Mouse (Mus musculus) forebrain, embryonic 16.5 days (tissue): ENCODE results near the gene Rreb1. TPM values are rescaled to one million over a fixed set of nuclear protein-coding genes. Genes with fewer than 3 reads are reported as not detected.

Experiments used
- ATAC-seq: fragments of 200-750 bp; cut with Nextera tagmentation; 2 replicates; pipeline ENCODE4 v1.8.0; 2017; ENCODE audit warnings: mild to moderate bottlenecking, moderate library complexity
- H3K27ac ChIP-seq: fragments of 300-500 bp; sonication (generic); 2 replicates; pipeline ENCODE4 v1.5.1; 2014; ENCODE audit warnings: low read length, control low read depth
- H3K27me3 ChIP-seq: fragments of 300-500 bp; sonication (generic); replicated peaks from 2 replicates; pipeline ENCODE4 v1.6.1; 2014; ENCODE audit warnings: low read length; ENCODE audit not compliant: control insufficient read depth, insufficient read depth
- H3K36me3 ChIP-seq: fragments of 300-500 bp; sonication (generic); 2 replicates; pipeline ENCODE4 v1.6.1; 2014; ENCODE audit not compliant: control insufficient read depth, insufficient read depth
- H3K4me1 ChIP-seq: fragments of 300-500 bp; sonication (generic); replicated peaks from 2 replicates; pipeline ENCODE4 v1.6.1; 2014; ENCODE audit warnings: low read length; ENCODE audit not compliant: control insufficient read depth, insufficient read depth
- H3K4me2 ChIP-seq: fragments of 300-500 bp; sonication (generic); 2 replicates; pipeline ENCODE4 v1.6.1; 2014; ENCODE audit warnings: mild to moderate bottlenecking, low read length, control low read depth
- H3K4me3 ChIP-seq: fragments of 300-500 bp; sonication (generic); replicated peaks from 2 replicates; pipeline ENCODE4 v1.5.1; 2014; ENCODE audit warnings: mild to moderate bottlenecking, low read length, control low read depth
- H3K9ac ChIP-seq: fragments of 300-500 bp; sonication (generic); replicated peaks from 2 replicates; pipeline ENCODE4 v1.6.1; 2014; ENCODE audit warnings: low read depth, low read length, control low read depth
- H3K9me3 ChIP-seq: fragments of 300-500 bp; sonication (generic); 2 replicates; pipeline ENCODE4 v1.6.1; 2016; ENCODE audit warnings: low read length; ENCODE audit not compliant: control insufficient read depth
- WGBS: fragments of 180-500 bp; shearing (Covaris S2); extraction: QIAGEN DNeasy Blood & Tissue Kit; methylation state at CpG from one replicate; pipeline ENCODE4 v1.1.7; 2014; 5-methylcytosine and 5-hydroxymethylcytosine counted together
- polyA plus RNA-seq: library from polyadenylated mRNA; unstranded; fragments of >200 nt; fragmentation: Nextera tagmentation; extraction: Ambion mirVana; gene quantifications from 2 replicates; pipeline ENCODE4 v1.2.1, GENCODE M21; 2015

Rreb1 gene
- polyA plus RNA-seq, 1 experiment from 2014 or later = 2.1 TPM

DNA sequence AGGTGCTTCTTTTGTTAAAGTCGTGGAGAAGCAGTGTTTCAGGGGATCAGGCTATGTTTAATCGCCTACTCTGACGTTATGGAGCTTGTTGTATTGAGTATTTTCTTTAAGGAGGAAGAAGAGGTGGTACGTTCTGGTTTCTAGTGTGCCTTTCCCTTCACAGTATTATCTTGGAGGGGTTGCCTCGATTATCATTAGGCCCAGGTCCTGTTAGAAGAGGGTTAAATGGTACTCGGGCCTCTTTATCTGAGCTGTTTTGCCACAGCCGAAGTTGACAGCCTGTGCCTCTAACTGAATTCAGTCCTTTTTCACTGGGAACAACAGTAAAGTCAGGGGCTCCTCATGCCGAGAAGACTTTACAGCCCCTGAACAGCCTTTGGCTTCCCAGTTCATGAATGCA is 81.6 kb downstream of the Rreb1 start:
- ATAC-seq = no peak
- no peaks in the 10 kb centered on the region for H3K27me3 ChIP-seq
- no peak overlapping the region for H3K27ac ChIP-seq
- peaks cover 10% of the 10 kb centered on the region for H3K4me1 ChIP-seq
- no peak overlapping the region for H3K4me3 ChIP-seq
- H3K9me3 ChIP-seq = no peaks in the 10 kb centered on the region
- no peak overlapping the region for H3K9ac ChIP-seq
- H3K36me3 ChIP-seq = no peaks in the 10 kb centered on the region
- WGBS = 52% methylated on average over 8 of the region's 8 CpGs
- no peak overlapping the region for H3K4me2 ChIP-seq

DNA sequence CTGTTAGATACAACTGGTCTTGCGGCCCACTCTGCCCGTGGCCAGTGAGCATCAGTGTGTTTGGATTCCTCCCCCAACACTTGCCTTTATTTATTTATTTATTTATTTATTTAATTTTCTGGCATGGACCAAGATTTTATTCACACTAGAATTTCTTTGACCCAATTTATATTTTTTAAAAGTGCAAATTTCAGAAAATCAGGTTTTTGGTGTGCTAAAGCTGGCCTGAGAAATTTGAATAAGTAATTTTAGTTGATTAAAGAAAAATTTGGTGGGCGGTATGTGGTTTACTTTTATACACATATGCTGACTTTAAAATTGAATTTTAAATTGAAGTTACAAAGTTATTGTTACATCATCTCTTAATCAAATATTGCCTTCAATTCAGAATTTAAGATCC is 82.0 kb downstream of the Rreb1 start:
- Histone ChIP-seq H3K27ac (no peak overlapping the region), H3K27me3 (no peaks in the 10 kb centered on the region), H3K4me2 (no peak overlapping the region), H3K36me3 (no peaks in the 10 kb centered on the region), H3K9ac (no peak overlapping the region), H3K9me3 (no peaks in the 10 kb centered on the region), H3K4me1 (peaks cover 10% of the 10 kb centered on the region), H3K4me3 (no peak overlapping the region)
- ATAC-seq = no peak
- WGBS = 84% methylated on average over 3 of the region's 3 CpGs

DNA sequence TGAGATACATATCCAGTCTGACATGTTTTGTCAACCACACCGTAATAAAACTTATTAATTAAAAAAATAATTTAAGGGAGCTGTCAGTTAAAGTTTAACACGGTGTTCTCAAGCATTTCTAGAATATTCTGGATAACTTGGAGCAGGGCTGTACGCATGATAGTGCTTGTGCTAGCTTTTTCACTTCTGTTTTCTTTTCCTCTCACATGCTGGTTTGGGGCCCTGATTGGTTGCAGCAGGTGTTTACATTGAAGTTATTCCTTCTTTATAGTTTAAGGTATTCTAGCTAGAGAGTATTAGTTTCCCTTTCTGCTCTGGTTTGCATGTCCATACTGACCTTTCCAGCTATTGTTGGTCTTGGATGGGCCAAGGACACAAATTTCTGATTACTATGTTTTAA is 82.6 kb downstream of the Rreb1 start:
- no peak for ATAC-seq
- Histone ChIP-seq H3K4me1 (peaks cover 10% of the 10 kb centered on the region), H3K4me2 (no peak overlapping the region), H3K9ac (no peak overlapping the region), H3K27me3 (no peaks in the 10 kb centered on the region), H3K27ac (no peak overlapping the region), H3K36me3 (no peaks in the 10 kb centered on the region), H3K9me3 (no peaks in the 10 kb centered on the region), H3K4me3 (no peak overlapping the region)
- 92% methylated on average over 3 of the region's 3 CpGs for WGBS

DNA sequence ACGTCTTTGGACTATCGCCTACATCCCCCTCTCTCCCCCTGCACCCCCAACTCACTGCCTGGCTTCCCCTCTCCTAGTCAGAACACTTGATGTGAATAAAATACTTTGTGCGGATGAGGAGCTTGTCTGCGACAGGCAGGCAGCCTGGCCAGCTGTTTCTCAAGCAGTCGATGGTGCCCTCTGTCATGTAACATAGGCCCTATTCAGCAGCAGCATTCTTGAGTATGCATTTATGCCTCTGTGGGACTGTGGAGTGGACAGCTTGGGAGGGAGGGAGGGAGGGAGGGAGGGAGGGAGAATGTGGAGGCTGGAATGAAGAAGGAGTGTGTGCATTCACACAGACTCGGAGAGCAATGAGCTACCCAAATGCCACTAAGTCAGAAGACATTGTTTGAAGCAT is 84.3 kb downstream of the Rreb1 start:
- no peaks in the 10 kb centered on the region for H3K36me3 ChIP-seq
- peaks cover 6% of the 10 kb centered on the region for H3K4me1 ChIP-seq
- H3K4me3 ChIP-seq = no peak overlapping the region
- H3K27me3 ChIP-seq = no peaks in the 10 kb centered on the region
- no peak for ATAC-seq
- H3K4me2 ChIP-seq = no peak overlapping the region
- H3K9ac ChIP-seq = no peak overlapping the region
- H3K27ac ChIP-seq = no peak overlapping the region
- 19% methylated on average over 6 of the region's 6 CpGs for WGBS
- H3K9me3 ChIP-seq = no peaks in the 10 kb centered on the region

DNA sequence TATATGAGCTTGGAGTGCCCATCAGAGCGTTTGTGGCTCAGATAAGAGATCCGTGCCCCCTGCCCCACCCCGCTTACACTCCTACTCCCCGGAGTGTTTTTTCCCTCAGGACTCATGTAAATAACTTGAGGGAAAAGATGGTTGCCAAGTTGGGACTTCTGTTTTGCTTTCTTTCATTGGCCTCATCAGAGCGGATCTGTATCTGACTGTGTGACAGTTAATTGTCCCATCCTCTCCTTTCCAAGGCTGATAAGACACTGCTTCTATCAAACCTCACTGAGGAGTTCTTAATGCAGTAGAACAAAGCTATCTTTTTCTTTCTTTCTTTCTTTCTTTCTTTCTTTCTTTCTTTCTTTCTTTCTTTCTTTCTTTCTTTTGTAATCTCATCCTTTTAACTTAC is 85.4 kb downstream of the Rreb1 start:
- no peak overlapping the region for H3K9ac ChIP-seq
- ATAC-seq = no peak
- H3K27ac ChIP-seq = no peak overlapping the region
- no peaks in the 10 kb centered on the region for H3K36me3 ChIP-seq
- H3K27me3 ChIP-seq = no peaks in the 10 kb centered on the region
- H3K4me2 ChIP-seq = no peak overlapping the region
- no peak overlapping the region for H3K4me3 ChIP-seq
- WGBS = 87% methylated on average over 5 of the region's 5 CpGs
- H3K9me3 ChIP-seq = no peaks in the 10 kb centered on the region
- H3K4me1 ChIP-seq = 0 out of 2 replicates have a peak, but pooled peaks cover 2% of the 10 kb centered on the region

DNA sequence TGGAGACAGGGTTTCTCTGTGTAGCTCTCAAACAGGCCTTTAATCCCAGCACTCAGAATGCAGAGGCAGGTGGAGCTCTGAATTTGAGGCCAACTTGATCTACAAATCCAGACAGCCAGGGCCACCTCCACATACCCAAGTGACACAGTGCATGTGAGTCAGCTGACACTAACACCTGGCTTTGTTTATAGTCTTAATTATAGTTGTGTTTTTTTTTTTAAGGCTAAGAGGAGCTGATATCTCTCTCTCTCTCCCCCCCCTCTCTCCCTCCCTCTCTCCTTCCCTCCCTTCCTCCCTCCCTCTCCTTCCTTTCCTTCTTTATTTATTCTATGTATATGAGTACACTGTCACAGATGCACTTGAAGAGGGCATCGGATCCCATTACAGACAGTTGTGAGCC is 86.5 kb downstream of the Rreb1 start:
- no peak overlapping the region for H3K4me2 ChIP-seq
- ATAC-seq = no peak

DNA sequence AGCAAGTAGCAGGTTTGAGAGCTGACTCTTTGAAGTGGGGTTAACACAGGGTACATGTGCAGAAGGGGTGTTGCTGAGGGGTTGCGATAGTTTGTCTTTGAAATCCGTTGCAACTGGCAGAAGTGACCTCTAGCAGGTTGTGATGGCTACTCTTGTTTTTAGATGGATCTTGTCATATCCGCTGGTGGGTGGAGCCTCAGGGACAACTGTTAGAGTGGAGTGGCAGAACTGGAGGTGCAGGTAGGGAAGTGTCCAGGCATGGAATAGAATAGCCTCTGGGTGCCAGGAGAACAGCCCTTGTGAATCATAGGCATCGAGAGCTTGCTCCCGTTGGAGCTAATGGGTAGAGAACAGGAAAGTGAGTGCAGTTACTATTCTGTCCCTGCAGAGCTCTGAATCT is 88.1 kb downstream of the Rreb1 start:
- no peaks in the 10 kb centered on the region for H3K9me3 ChIP-seq
- WGBS = 65% methylated on average over 5 of the region's 5 CpGs
- H3K4me2 ChIP-seq = no peak overlapping the region
- no peak for ATAC-seq
- no peaks in the 10 kb centered on the region for H3K27me3 ChIP-seq
- H3K9ac ChIP-seq = no peak overlapping the region
- no peak overlapping the region for H3K4me3 ChIP-seq
- 0 out of 2 replicates have a peak, but pooled peaks cover 2% of the 10 kb centered on the region for H3K4me1 ChIP-seq
- H3K36me3 ChIP-seq = no peaks in the 10 kb centered on the region
- no peak overlapping the region for H3K27ac ChIP-seq

More for the DNA sequence above, 86.5 kb downstream of the Rreb1 start:
- Histone ChIP-seq H3K4me1 (0 out of 2 replicates have a peak, but pooled peaks cover 2% of the 10 kb centered on the region), H3K9ac (no peak overlapping the region), H3K9me3 (no peaks in the 10 kb centered on the region), H3K4me3 (no peak overlapping the region), H3K27me3 (no peaks in the 10 kb centered on the region), H3K36me3 (no peaks in the 10 kb centered on the region), H3K27ac (no peak overlapping the region)
- 86% methylated on average over 1 of the region's 1 CpGs for WGBS

DNA sequence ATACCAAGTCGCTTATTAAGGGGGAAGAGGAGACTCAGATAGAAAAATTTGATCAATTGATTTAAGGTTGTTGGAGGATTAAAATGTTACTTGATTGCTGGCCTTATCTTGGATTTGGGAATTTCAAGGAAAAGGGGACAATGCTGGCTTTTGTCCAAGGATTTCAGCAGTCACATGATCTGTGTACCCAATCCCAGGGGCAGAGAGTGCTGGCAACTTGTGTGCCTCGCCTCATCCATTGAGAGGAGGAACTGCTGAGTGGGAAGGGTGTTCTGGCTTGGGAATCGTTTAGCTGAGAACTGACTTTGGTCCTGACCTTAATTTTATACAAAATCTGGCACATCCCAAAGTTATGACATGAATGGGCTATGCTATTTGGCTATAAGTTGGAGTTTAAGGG is 88.6 kb downstream of the Rreb1 start:
- H3K27me3 ChIP-seq = no peaks in the 10 kb centered on the region
- H3K9ac ChIP-seq = no peak overlapping the region
- H3K4me1 ChIP-seq = 0 out of 2 replicates have a peak, but pooled peaks cover 2% of the 10 kb centered on the region
- no peaks in the 10 kb centered on the region for H3K36me3 ChIP-seq
- no peak overlapping the region for H3K4me3 ChIP-seq
- WGBS = 31% methylated on average over 3 of the region's 3 CpGs
- no peak overlapping the region for H3K4me2 ChIP-seq
- peak; percentile 82 for ATAC-seq
- no peak overlapping the region for H3K27ac ChIP-seq
- no peaks in the 10 kb centered on the region for H3K9me3 ChIP-seq

DNA sequence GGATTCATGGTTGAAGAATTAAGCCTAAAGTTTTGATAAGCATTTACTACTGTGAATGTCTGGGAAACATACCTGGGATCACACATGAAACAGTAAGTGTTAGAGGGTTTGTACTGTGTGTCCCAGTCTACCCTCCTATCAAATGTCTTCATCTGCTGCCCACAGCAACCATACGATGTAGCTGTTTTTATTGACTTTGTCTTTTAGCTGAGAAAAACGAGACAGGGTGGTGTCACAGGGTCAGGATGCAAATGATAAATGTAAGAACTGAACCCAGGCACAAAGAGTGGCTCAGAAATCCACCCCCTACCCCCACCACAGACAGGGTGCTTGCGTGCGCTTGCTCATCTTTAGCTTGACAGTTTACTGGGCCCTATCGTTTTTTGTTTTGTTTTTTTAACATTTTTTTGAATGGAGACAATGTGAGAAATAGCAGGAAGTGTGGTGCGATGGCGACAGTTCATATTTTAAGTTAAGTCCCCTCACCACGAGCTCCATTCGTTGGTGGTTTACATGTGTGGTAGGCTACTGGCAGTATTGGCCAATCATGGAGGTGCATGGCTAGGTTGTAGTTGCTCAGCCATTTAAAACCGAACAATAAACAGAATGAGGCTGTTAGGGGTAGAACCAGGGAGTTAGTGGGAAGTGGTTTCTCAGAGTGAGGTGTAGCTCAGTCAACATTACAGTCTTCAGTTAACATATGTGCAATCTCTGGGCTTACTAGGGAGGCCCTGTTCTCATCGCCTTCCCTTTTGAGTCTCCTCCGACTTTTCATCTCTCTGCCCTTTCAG is 92.1 kb downstream of the Rreb1 start:
- Histone ChIP-seq H3K27ac (no peak overlapping the region), H3K4me2 (no peak overlapping the region), H3K27me3 (no peaks in the 10 kb centered on the region), H3K4me1 (no peaks in the 10 kb centered on the region), H3K36me3 (no peaks in the 10 kb centered on the region), H3K9me3 (no peaks in the 10 kb centered on the region), H3K4me3 (no peak overlapping the region), H3K9ac (no peak overlapping the region)
- no peak for ATAC-seq
- WGBS = 89% methylated on average over 12 of the region's 12 CpGs
